Mouse (Mus musculus): ENCODE results near the gene Calb2.

Gene Calb2

GRCm38 (mm10) chr8:110119715-110120114 is 48.3 kb downstream of the Calb2 start:
- peak; percentile 16 for DNase-seq (ENCODE audit: low spot score)

GRCm38 (mm10) chr8:110102653-110103052 is 65.4 kb downstream of the Calb2 start, which contains the start of gene Gm17720:
Gene Gm17720 (minus strand): TSS chr8:110102753.
- DNase-seq (ENCODE audit: low spot score) = no peak

GRCm38 (mm10) chr8:110101676-110102075 is 66.3 kb downstream of the Calb2 start:
- DNase-seq (ENCODE audit: low spot score) = no peak

GRCm38 (mm10) chr8:110100907-110101306 is 67.1 kb downstream of the Calb2 start, which contains the start of gene Gm21964:
Gene Gm21964 (plus strand): TSS chr8:110101207.
- DNase-seq (ENCODE audit: low spot score) = no peak

GRCm38 (mm10) chr8:110091869-110092268 is 76.1 kb downstream of the Calb2 start:
- peak; percentile 32 for DNase-seq (ENCODE audit: low spot score)
